Mouse (Mus musculus) heart, postnatal 14 days (tissue): ENCODE data around the gene Btbd9. TPM values are rescaled to one million over a fixed set of nuclear protein-coding genes. Genes with fewer than 3 reads are reported as not detected.
"Not testable (repeated sequence)": the region's sequence is repeated elsewhere in the genome, so short reads cannot be mapped to it uniquely, and the experiment has no call there.

Source experiments
- DNase-seq, 2 experiments: peaks; one replicate each; pipeline ENCODE4 v3.0.0; 2021 to 2022
- intact Hi-C: fragments of 180-260 bp; cut with DNase I; formaldehyde crosslinking; loops from one replicate; pipeline ENCODE4 v1.15.1; 2025
- total RNA-seq, 2 experiments: library from RNA; stranded (reverse); gene quantifications; 2 replicates each; pipeline ENCODE4 v1.2.3; 2021

Btbd9 gene
- total RNA-seq, 2 experiments from 2014 or later: 20.9 to 22.4 TPM

DNA sequence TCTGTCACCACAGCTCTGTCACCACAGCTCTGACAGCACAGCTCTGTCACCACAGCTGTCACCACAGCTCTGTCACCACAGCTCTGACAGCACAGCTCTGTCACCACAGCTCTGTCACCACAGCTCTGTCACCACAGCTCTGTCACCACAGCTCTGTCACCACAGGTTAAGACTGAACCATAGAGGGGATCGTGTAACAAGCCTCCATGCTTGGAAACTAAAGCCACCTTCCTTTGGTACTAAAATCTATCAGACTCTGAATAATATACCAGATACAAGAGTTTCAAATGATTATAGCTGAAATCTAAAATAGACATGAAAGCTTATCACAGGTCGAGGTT lies 57.1 kb downstream of the Btbd9 start:
- intact Hi-C loops: loop anchor here (10.0 kb wide), 1 partner anchor 296 kb away; no protein-coding TSS in a partner anchor
- not testable (repeated sequence) for DNase-seq

DNA sequence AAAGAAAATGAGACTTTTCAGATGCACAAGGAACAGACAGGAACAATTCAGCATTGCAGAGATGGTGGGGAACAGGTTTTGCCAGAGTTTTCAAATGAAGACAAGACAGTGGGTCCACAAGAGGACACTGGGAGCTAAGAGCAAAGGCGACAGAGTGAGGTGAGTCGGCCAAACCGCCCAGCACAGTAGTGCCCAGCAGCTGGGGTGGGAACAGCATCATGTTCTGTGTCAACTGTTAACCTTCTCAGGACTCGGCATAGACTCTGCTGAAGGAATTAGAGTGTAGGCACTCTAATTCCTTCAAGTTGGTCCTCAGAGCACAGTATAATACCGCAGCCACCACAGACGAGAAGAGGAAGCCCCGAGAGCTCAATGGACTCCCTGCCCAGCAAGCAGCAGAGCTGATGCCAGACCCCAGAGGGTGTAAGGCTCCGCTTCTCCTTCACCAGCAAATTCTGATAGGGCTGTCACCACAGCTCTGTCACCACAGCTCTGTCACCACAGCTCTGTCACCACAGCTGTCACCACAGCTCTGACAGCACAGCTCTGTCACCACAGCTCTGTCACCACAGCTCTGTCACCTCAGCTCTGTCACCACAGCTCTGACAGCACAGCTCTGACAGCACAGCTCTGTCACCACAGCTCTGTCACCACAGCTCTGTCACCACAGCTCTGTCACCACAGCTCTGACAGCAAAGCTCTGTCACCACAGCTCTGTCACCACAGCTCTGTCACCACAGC lies 57.7 kb downstream of the Btbd9 start:
- intact Hi-C loops: loop anchor here (10.0 kb wide), 1 partner anchor 296 kb away; no protein-coding TSS in a partner anchor
- no peak for DNase-seq

DNA sequence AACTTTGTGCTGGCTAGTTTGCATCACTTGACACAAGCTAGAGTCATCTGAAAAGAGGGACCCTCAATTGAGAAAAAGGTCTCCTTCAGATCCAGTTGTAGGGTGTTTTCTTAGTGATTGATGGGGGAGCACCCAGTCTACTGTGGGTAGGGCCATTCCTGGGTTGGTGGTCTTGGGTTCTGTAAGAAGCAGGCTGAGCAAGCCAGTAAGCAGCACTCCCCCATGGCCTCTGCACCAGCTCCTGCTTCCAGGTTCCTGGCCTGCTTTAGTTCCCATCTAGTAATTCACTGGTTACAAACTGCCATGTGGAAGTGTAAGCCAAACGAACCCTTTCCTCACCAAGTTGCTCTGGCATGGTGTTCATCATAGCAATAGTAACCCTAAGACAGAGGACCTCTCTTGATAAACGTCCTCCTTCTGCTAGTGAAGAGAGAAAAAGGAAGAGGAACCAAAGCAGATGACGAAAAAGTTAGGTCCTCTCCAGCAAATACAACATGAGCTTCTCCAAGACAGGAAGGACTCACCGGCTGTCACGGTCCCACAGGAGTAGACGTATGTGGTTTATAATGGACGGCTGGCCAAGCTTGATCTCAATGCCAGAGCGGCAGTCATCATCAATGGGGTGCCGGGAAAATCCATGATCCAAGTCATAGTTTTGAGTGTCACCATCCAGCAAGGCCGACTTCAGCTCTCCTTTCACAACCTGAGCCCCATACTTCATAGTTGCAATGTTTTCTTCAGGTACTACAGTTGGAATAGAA lies 59.5 kb downstream of the Btbd9 start:
- intact Hi-C loops: loop anchor here (10.0 kb wide), 1 partner anchor 298 kb away; no protein-coding TSS in a partner anchor

DNA sequence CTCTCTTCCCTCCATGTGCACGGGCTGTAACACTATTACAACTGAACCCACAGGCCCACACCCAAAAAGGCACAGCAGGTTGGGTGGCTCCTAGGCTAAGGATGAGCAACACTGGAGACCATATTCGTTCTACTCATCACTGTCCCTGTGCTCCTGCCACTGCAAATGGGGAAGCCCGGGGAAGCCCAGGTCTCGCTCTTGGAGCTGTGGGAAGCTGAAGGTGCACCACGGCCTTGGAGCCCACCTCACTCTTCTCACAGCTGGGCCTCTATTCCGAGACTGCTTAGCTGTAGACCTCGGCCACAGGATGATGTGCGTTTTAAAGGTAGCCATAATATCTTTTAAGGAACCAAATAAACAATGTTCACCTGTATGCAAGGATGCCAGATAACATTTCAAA lies 60.9 kb downstream of the Btbd9 start:
- intact Hi-C loops: loop anchor here (10.0 kb wide), 1 partner anchor 299 kb away; no protein-coding TSS in a partner anchor
- no peak for DNase-seq

More for the DNA sequence above, 59.5 kb downstream of the Btbd9 start:
- no peak for DNase-seq

DNA sequence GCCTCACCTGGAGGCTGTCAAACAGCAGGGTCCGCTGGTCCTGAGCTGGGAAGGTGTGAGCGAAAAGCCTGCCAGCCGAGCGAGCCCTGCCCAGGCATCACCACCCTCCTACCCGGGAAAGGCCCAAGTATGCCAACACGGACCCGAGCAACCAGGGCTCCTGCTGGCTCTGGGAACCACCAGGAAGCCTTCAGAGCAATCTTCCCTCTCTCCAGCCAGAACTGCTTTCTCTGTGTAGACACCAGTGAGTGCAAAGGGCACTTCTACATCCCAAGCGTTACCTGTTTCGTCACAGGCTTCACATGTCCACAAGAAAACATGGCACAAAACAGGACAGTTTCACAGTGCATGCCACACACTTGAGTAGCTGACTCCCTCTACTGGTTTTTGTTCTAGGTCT lies 63.3 kb downstream of the Btbd9 start:
- intact Hi-C loops: loop anchor here (10.0 kb wide), 1 partner anchor 302 kb away; no protein-coding TSS in a partner anchor
- no peak for DNase-seq

DNA sequence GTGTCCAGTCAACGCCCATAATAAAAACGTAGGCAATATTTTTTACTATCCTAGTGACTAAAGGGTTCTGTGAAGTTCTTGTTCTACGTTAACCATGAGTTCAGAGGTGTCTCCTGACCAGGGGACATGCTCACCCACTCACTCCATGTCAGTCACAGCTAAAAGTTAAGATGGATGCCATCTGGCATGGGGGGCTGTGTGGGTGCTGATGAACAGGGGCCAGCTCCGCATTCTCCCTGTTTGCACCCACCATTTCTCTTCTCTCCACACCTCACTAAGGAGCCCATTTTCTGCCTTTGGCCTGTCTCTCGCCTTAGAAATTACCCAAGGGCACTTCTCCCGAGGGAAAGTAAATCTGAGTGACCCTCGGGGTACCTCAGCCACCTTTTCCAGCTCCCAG lies 63.8 kb downstream of the Btbd9 start:
- intact Hi-C loops: loop anchor here (10.0 kb wide), 1 partner anchor 302 kb away; no protein-coding TSS in a partner anchor
- DNase-seq: no peak

DNA sequence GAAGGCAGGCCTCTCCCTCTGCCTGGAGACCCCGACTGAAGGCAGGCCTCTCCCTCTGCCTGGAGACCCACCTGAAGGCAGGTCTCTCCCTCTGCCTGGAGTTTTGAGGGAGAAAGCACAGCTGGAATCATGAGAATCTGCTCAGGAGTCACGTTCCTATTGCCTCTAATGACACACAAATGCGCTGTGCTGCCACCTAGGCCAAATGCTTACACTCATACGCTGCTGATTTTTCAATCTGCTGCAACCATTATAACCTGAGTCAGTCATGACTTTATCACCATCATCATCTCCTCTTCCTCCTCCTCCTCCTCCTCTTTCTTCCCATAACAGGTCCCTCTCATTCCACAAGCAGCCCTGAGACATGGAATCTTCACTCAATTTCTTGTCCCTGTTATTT lies 64.3 kb downstream of the Btbd9 start:
- intact Hi-C loops: loop anchor here (10.0 kb wide), 1 partner anchor 303 kb away; no protein-coding TSS in a partner anchor
- no peak for DNase-seq

DNA sequence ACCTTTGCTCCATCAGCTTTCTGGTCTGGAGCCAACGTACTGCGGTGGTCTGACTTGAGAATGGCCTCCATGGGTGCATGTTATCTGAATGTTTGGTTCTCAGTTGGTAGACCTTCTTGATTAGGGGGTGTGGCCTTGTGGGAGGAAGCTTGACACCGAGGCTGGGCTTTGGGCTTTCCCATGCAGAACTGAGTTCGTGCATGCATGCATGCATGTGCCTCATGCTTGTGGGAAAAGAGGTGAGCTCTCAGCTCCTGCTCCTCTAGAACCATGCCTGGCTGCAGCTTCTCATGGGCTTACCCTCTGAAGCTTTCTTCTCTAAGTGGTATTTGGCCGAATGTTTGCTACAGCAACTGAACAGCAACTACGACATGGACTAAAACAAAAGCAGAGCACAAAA lies 64.9 kb downstream of the Btbd9 start:
- no peak for DNase-seq
- intact Hi-C loops: loop anchor here (10.0 kb wide), 1 partner anchor 303 kb away; no protein-coding TSS in a partner anchor

DNA sequence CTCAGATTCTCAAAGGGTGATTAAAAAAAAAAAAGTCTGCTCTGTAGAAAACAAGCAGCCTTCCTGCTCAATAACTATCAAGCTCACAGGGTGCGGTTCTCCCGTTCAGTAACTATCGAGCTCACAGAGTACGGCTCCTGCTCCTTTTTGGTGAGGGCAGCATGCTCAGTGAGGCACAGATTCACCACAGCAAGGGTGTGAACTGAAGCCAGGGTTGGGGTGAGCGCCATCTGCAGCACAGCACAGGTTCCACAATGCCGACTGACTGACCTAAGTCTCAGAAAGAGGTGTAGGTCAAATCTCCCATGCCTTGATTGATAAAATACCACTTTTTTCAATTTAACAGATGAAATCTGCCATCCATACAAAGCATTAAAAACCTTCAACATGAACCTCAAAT lies 66.1 kb downstream of the Btbd9 start:
- no peak for DNase-seq
- intact Hi-C loops: loop anchor here (10.0 kb wide), 1 partner anchor 305 kb away; no protein-coding TSS in a partner anchor

DNA sequence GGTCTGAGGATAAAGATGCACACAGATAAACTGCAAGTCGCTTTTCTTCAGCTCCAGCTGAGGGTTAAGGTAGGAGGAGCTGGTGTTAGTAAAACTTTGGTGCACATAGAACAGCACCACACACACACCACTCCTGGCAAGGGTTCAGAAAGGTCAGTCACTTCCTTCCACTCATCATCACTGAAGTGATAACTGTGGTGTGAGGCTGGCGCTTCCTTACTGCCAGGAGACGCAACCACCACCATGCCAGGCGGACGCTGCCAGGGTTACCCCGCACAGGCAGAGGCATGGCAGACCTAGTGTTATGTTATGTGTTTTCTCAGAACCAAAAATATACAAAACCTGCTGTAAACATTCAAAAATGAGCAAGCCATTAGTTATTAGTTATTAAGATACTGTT lies 66.6 kb downstream of the Btbd9 start:
- intact Hi-C loops: loop anchor here (10.0 kb wide), 1 partner anchor 305 kb away; no protein-coding TSS in a partner anchor
- DNase-seq: no peak

DNA sequence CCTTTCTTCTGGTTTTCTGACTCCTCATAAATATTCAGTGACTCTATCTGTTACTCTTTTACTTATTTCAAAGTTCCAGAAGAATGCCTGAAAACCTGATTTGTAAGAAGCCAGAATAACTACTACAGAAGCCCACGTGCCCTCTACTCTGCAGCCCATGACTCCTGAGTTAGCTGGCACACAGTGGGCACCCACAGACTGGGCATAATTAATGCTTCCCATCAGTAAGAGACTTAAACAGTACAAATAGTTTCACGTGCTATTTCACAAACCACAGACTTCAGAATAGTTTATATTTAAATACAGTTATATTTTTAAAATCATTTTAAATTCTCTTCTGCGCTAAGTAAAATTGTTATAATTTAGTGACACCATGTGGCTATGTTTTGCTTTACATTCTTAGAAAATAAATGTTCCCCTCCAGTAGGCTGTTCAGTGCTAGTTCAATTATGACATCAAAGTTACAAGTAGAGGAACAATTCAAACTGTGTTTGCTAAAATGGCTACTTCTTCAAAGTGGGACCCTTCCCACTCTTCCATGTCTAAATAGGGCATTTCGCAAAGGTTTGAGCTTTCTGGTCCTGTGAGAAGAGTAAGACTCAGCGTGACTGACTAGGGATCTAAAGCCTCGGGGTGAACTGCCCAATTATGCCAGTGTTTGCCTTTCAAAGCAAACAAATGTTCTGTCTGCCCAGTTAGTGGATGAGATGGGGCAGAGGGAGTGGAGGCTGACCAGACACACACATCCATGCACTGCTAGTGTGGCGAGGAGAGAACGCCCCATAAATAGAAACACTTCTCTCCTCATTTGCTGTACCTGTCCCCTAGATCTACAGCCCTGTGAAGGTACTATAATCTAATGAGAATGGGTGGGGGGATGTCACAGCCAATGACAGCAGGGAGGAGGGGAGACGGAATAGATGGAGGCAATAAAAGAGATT lies 68.4 kb downstream of the Btbd9 start:
- intact Hi-C loops: no loop called here
- no peak for DNase-seq

DNA sequence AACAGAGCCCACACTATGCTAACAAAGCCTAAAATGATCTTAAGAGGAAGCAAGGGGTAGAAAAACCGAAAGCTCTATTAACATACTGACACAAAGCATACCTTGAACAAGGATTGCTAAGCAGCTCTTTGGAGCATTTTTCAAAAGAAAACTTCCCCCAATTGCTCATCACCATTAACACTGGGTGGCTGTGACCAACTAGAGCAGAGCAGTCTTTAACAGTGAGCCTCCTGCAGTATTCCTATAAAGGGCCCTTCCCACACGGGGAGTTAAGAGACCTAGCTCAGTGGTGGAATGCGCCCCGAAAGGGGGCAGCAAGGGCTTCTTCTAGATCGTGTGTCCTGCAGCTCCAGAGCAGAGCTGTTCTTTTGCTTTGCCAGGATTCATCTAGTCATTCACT lies 69.4 kb downstream of the Btbd9 start:
- intact Hi-C loops: no loop called here
- DNase-seq: no peak

DNA sequence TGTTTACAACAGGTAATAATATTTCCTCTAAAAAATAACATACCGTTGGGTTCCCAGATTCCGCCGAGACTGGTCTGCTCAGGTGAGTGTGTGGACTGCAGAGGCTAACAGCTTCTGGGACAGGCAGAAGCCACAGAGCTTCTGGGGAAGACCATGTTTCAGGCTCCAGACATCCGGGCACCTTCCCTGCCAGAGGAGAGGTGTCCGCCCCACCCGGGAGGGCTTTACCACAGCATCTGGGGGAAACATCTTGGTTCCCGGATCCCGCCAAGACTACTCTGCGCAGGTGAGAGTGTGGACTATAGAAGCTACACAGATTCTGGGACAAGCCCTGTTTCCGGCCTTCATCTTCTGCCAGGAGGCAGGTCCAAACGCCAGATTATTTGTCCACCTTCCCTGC lies 76.7 kb downstream of the Btbd9 start:
- DNase-seq, intact Hi-C loops: not testable (repeated sequence)

DNA sequence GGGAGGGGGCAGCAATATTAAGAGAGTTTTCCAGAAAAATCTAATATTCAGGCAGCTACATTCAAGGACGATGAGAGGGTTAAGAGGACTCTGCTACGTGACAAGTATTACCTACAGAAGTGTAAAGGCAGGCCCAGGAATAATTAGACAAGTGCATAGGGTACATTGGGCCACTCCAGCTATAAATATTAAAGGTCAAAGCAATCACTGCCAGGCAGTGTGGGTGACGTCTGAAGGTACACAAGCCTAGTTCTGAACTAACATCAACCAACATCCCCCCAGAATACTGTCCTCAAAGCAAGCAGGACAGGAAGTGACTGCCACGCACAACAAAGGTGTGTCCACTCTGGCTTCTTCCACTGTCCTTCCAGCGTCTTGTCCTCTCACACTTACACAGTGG lies 77.5 kb downstream of the Btbd9 start:
- DNase-seq: no peak
- intact Hi-C loops: no loop called here

DNA sequence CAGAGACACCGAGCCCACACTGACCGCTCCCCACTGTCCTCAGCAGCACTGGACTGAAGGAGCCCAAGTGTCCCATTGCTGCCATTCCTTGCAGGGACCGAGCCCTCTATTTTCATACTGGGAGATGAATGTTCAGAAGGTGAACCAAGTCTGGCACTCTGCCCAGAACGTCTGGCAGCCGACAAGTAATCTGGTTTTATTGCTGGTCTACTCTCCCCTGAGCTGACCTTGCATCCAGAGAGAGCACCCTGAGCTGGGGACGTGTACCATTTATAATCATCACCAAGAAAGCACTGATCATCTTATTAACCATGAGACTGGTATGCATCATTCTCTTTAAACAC lies 77.9 kb downstream of the Btbd9 start:
- DNase-seq: peak; percentile 79 to 88
- intact Hi-C loops: no loop called here

DNA sequence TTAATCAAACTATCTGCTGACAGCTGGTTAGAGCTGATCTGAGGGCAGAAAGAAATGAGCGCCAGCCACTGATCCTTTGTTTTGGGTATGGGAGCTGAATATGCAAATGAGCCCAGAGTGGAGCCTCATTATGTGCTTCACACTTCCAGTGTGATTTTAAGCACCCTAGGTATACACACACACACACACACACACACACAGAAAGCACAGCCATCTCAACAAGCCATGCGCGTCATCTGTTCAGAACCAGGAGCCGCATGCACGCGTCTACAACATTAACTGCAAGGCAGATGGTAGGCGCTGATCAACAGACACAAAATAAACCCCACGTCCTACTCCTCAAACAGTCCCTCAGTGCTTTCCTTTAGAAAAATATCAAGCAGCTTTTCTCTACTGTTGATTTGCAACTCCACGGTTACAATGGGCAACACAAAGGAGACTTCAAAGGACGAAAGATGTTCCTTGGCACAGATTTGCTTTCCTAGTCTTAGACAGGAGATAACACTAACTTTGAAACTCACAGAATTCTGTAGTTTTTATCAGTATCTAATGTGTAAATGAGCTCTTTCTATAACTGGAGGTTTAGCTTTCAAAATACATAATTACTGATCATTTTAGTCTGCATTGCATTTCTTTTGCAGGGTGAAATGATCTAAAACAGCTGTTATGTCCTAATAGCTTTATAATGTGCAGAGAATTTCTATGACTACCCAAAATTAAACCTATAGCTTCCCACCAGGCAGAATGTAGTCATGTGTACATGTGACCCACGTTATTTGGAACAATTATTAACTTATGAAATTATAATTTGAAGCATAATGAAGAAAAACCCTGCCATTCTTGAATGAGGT lies 78.5 kb downstream of the Btbd9 start:
- intact Hi-C loops: no loop called here
- DNase-seq: no peak

DNA sequence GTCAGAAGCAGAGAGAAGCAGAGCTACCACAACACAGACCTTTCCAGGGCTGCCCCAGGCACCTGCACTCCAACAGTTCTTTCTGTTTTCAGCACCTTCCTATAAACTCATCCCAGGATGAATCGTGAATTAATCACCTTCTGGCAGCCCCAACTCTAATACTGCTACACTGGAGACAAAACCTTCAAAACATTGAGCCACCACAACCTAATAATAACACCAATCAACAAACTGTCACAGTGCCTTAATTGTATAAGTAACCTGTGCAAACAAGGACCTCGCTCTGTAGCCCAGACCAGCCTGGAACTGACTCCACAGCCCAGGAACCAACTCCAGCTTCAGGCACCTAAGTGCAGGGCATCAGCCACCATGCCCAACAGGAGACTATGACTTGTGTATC lies 80.7 kb downstream of the Btbd9 start:
- no peak for DNase-seq
- intact Hi-C loops: no loop called here

DNA sequence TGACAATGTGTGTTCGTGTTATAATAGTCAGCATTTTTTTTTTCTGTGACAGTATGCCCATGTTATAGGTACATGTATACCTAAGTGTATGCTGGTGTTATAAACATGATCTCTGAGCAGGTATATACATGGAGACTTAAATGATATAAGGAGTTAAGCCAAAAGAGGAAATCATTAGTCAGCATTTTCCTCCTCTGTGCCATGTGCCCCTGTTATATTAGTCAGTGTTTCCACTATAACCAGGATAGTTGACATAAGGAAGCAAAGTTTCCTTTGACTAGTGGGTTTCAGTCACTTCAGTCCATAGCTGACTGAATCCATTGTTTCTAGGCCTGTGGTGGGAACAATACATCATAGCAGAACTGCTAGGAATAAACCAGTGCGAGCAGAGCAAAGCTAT lies 81.1 kb downstream of the Btbd9 start:
- intact Hi-C loops: no loop called here
- no peak for DNase-seq

DNA sequence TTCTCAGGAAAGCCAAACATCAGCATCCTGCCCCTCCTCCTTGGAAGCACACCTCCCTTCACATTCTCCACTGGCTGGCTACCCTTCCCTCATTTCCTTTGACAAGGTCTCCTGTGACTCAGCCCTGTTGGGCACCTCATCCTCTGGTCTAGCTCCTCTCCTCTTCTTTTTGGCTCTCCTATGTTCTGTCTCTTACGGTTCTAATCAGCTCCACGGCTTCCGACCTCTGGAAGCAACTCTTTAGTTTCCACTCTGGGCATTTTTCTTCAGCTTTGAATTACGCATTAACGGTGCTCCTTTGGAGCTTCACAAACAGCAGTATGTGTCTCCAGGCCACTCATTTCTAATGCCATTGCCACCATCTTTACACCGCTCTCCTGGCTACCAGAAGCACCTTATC lies 82.8 kb downstream of the Btbd9 start:
- DNase-seq: no peak
- intact Hi-C loops: no loop called here

DNA sequence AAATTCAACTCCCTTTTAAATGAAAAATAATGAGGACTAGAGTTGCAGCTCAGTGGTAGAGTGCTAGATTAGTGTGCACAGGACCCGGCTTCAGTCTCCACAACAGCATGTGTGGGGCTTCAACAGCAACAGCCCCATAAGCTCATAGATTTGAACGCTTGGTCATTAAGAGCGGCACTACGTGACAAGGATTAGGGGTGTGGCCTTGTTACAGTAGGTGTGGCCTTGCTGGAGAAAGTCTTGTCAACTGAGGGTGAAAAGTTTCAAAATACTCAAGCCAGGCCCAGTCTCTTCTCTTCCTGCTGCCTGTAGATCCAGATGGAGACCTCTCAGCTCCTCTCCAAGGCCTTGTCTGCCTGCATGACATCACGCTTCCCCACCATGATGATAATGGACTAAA lies 84.1 kb downstream of the Btbd9 start:
- intact Hi-C loops: no loop called here
- no peak for DNase-seq
